In the genomic region with DNA sequence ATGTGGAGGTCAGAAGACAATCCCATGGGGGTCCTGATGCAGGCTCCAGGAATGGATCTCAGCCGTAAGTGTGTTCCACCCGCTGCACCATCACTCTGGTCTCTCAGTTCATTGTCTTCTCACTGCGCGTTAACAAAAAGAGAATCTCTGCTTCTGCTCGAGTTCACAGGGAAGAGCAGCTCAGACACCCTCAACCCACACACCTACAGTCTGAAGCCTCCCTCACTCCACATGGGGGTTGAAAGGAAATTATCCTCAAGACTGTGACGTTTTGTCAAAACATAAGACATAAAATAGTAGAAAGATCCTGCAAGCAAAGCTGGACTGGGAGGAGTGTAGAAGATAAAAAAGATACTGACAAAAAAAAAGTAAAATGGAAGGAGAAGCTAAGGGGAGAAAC, we compare ENCODE assay signal across 19 mouse cellular contexts. TPM values are rescaled to one million over a fixed set of nuclear protein-coding genes. Genes with fewer than 3 reads are reported as not detected.
"Had no signal": no experiment of that assay in that cellular context is flagged by ENCODE, and none has a peak within 500 bp of the region (broad histone marks: within the 10 kb centered on the region; RNA-seq: fewer than 3 reads in every experiment).

No protein-coding gene starts in this region.

- DNase-seq: liver, postnatal 0 days; lung, adult 2 months; lung, postnatal 14 days; lung, postnatal 36 days; right cerebral cortex, postnatal 14 days; spleen, adult 18-20 months; thymus, adult 2 months; thymus, postnatal 25 days; thymus, postnatal 4 days had no signal

- H3K4me3 ChIP-seq: liver, embryonic 15.5 days; lung, embryonic 15.5 days; megakaryocyte, embryonic 14.5 days; midbrain, embryonic 13.5 days; midbrain, embryonic 15.5 days; neural tube, embryonic 12.5 days had no signal

- H3K27ac ChIP-seq: liver, embryonic 15.5 days; lung, embryonic 15.5 days; macrophage; midbrain, embryonic 13.5 days; midbrain, embryonic 15.5 days; neural tube, embryonic 12.5 days had no signal

RNA-seq across cellular contexts. Expression of gene Nell2, which starts 6.3 kb away (rescaled TPM):
- total RNA-seq: megakaryocyte progenitor cell, adult 5-6 weeks; monocyte, adult 5-6 weeks; neutrophil, adult 5-6 weeks had no signal
